ENCODE assay signal across 21 mouse cellular contexts in the genomic region with DNA sequence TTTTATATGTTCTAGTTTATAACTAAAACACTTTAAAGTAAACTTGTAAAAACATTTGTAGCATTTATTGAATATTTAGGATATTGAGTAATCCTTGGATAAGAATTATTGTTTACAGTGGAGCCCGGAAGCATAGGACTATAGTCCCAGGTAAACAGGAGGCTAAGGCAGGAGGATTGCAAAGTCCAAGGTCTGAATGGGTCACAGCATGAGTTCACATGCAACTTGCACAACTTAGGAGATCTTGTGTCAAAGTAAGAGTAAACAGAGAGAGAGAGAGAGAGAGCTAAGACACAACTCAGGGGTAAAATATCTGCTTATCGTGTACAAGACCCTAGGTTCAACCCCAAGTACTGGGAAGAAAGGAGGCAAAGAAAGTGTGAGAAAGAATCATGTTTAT. TPM values are rescaled to one million over a fixed set of nuclear protein-coding genes. Genes with fewer than 3 reads are reported as not detected.
DNase-seq lines count a peak whose midpoint lies in the region; ATAC-seq and TF ChIP-seq lines count a peak whose summit lies in the region.
"Had no signal": no experiment of that assay in that cellular context is flagged by ENCODE, and none has a peak within 500 bp of the region (broad histone marks: within the 10 kb centered on the region; RNA-seq: fewer than 3 reads in every experiment).

No protein-coding gene starts in this region.

- H3K9ac ChIP-seq in liver, embryonic 12.5 days = no peak overlapping the region
- no peak overlapping the region for H3K9ac ChIP-seq in liver, embryonic 16.5 days (ENCODE audit: low read depth, low read length)
- no peak overlapping the region for H3K9ac ChIP-seq in stomach, postnatal 0 days (ENCODE audit: low read length)
- H3K9ac ChIP-seq: forebrain, embryonic 13.5 days; forebrain, postnatal 0 days; heart, embryonic 15.5 days had no signal

- no peaks in the 10 kb centered on the region for H3K4me1 ChIP-seq in liver, embryonic 12.5 days
- H3K4me1 ChIP-seq in liver, embryonic 16.5 days (ENCODE audit: control insufficient read depth, low read depth, low read length) = no peaks in the 10 kb centered on the region
- no peaks in the 10 kb centered on the region for H3K4me1 ChIP-seq in stomach, postnatal 0 days (replicated peaks; ENCODE audit: control insufficient read depth, insufficient read depth)
- H3K4me1 ChIP-seq: embryonic facial prominence, embryonic 10.5 days; forebrain, embryonic 13.5 days; heart, embryonic 15.5 days had no signal

- H3K9me3 ChIP-seq in liver, embryonic 12.5 days (replicated peaks) = no peaks in the 10 kb centered on the region
- H3K9me3 ChIP-seq in liver, embryonic 16.5 days (replicated peaks; ENCODE audit: control insufficient read depth, low read length) = no peaks in the 10 kb centered on the region
- H3K9me3 ChIP-seq in stomach, postnatal 0 days (ENCODE audit: control insufficient read depth, low read length) = no peaks in the 10 kb centered on the region
- H3K9me3 ChIP-seq: embryonic facial prominence, embryonic 10.5 days; forebrain, embryonic 13.5 days; heart, embryonic 15.5 days had no signal

- TF ChIP-seq EP300 in stomach, postnatal 0 days (optimal IDR thresholded peaks at IDR 0.05) = no peak

- no peak for DNase-seq in liver
- DNase-seq in stomach, postnatal 0 days (ENCODE audit: low spot score) = no peak
- no peak for DNase-seq in thymus, postnatal 0 days (ENCODE audit: low spot score)
- DNase-seq in spleen, postnatal 10 days (ENCODE audit: low spot score in 2 of 2) = no peak
- DNase-seq: adrenal gland, postnatal 10 days; cerebellum, adult 11-12 months; cerebellum, adult 9-11 months; forebrain, postnatal 0 days; gastrocnemius, postnatal 14 days; heart, adult 2 months; heart, postnatal 14 days had no signal

- H3K4me2 ChIP-seq in liver, embryonic 12.5 days = no peak overlapping the region
- H3K4me2 ChIP-seq in liver, embryonic 16.5 days (ENCODE audit: low read depth, low read length) = no peak overlapping the region
- no peak overlapping the region for H3K4me2 ChIP-seq in stomach, postnatal 0 days (replicated peaks; ENCODE audit: low read depth)
- H3K4me2 ChIP-seq: forebrain, embryonic 13.5 days; heart, embryonic 11.5 days; heart, embryonic 15.5 days had no signal

- H3K27me3 ChIP-seq in liver, embryonic 12.5 days (replicated peaks) = no peaks in the 10 kb centered on the region
- H3K27me3 ChIP-seq in liver, embryonic 16.5 days (ENCODE audit: control insufficient read depth, insufficient read depth, low read depth, low read length) = no peaks in the 10 kb centered on the region
- H3K27me3 ChIP-seq in stomach, postnatal 0 days (ENCODE audit: control insufficient read depth, insufficient read depth, low read length) = no peaks in the 10 kb centered on the region
- H3K27me3 ChIP-seq: forebrain, embryonic 13.5 days; heart, embryonic 15.5 days had no signal

- ATAC-seq in liver, embryonic 12.5 days = peak; percentile 51; the same call in 1 of the 2 replicates
- ATAC-seq in liver, embryonic 16.5 days (ENCODE audit: low read depth) = peak; percentile 84
- ATAC-seq in stomach, postnatal 0 days (ENCODE audit: low FRiP score, low TSS enrichment) = peak; percentile 71; the same call in 1 of the 2 replicates
- ATAC-seq in megakaryocyte progenitor cell, adult 5-6 weeks (replicated peaks; ENCODE audit: poor library complexity) = no peak
- ATAC-seq: forebrain, embryonic 13.5 days; forebrain, postnatal 0 days had no signal

- WGBS in liver, embryonic 12.5 days (ENCODE audit: insufficient replicate concordance) = 65% methylated on average over 2 of the region's 2 CpGs
- WGBS in liver, embryonic 16.5 days (ENCODE audit: insufficient replicate concordance) = 71% methylated on average over 2 of the region's 2 CpGs
- WGBS in stomach, postnatal 0 days = 41% methylated on average over 2 of the region's 2 CpGs

- H3K36me3 ChIP-seq in liver, embryonic 12.5 days = no peaks in the 10 kb centered on the region
- no peaks in the 10 kb centered on the region for H3K36me3 ChIP-seq in liver, embryonic 16.5 days (ENCODE audit: control insufficient read depth, insufficient read depth)
- H3K36me3 ChIP-seq in stomach, postnatal 0 days (ENCODE audit: control insufficient read depth, insufficient read depth, low read length) = no peaks in the 10 kb centered on the region
- H3K36me3 ChIP-seq: embryonic facial prominence, embryonic 10.5 days; heart, embryonic 15.5 days had no signal

- no peak for TF ChIP-seq CTCF in stomach, postnatal 0 days (IDR thresholded peaks at IDR 0.05; ENCODE audit: low read depth)

- H3K4me3 ChIP-seq in liver, embryonic 12.5 days = no peak overlapping the region
- H3K4me3 ChIP-seq in liver, embryonic 16.5 days (ENCODE audit: low read depth, low read length) = no peak overlapping the region
- H3K4me3 ChIP-seq in stomach, postnatal 0 days (ENCODE audit: low read depth, low read length) = no peak overlapping the region
- H3K4me3 ChIP-seq: embryonic facial prominence, embryonic 10.5 days; forebrain, embryonic 13.5 days; heart, adult 2 months; heart, embryonic 15.5 days had no signal

- H3K27ac ChIP-seq in liver, embryonic 12.5 days = no peak overlapping the region
- H3K27ac ChIP-seq in liver, embryonic 16.5 days (ENCODE audit: low read length) = no peak overlapping the region
- no peak overlapping the region for H3K27ac ChIP-seq in stomach, postnatal 0 days (replicated peaks)
- H3K27ac ChIP-seq: embryonic facial prominence, embryonic 10.5 days; forebrain, embryonic 13.5 days; heart, adult 2 months; heart, embryonic 15.5 days had no signal

RNA-seq across cellular contexts. Expression of a gene that starts 9.7 kb away (rescaled TPM):
- polyA plus RNA-seq in liver, embryonic 12.5 days (2016; fragmentation: Nextera tagmentation; extraction: Ambion mirVana) = 0.77 and 1.3 TPM in 2 replicates
- 0.47 and 0.49 TPM in 2 replicates for polyA plus RNA-seq in liver, embryonic 16.5 days (2015; fragmentation: Nextera tagmentation; extraction: Ambion mirVana)
- 0.30 and 0.42 TPM in 2 replicates for polyA plus RNA-seq in stomach, postnatal 0 days (2015; fragmentation: Nextera tagmentation; extraction: Ambion mirVana)
- not detected in 2 replicates for total RNA-seq in megakaryocyte progenitor cell, adult 5-6 weeks (2015)
- not detected in 2 replicates for total RNA-seq in megakaryocyte progenitor cell, adult 5-6 weeks (2017)
- polyA plus RNA-seq in thymus, postnatal 0 days (2015; fragmentation: Nextera tagmentation; extraction: Ambion mirVana) = 0.36 and 0.52 TPM in 2 replicates
- total RNA-seq: adrenal gland, postnatal 10 days; gastrocnemius, adult 18-20 months; gastrocnemius, postnatal 14 days; heart, adult 2 months; heart, postnatal 14 days; hematopoietic stem cell, adult 5-6 weeks; MEL had no signal
- polyA plus RNA-seq: heart, adult 2 months had no signal

RNA-seq across cellular contexts. Expression of a gene that starts 32.9 kb away (rescaled TPM):
- 9.7 and 9.8 TPM in 2 replicates for polyA plus RNA-seq in liver, embryonic 12.5 days (2016; fragmentation: Nextera tagmentation; extraction: Ambion mirVana)
- polyA plus RNA-seq in liver, embryonic 16.5 days (2015; fragmentation: Nextera tagmentation; extraction: Ambion mirVana) = 3.6 and 4.0 TPM in 2 replicates
- 9.1 and 10.0 TPM in 2 replicates for polyA plus RNA-seq in stomach, postnatal 0 days (2015; fragmentation: Nextera tagmentation; extraction: Ambion mirVana)
- 5.9 and 9.1 TPM in 2 replicates for total RNA-seq in megakaryocyte progenitor cell, adult 5-6 weeks (2015)
- total RNA-seq in megakaryocyte progenitor cell, adult 5-6 weeks (2017) = 6.6 and 9.1 TPM in 2 replicates
- 3.2 and 4.9 TPM in 2 replicates for polyA plus RNA-seq in thymus, postnatal 0 days (2015; fragmentation: Nextera tagmentation; extraction: Ambion mirVana)
- total RNA-seq: MEL had no signal

RNA-seq across cellular contexts. Expression of a gene that starts 41.9 kb away (rescaled TPM):
- 230 and 231 TPM in 2 replicates for polyA plus RNA-seq in liver, embryonic 12.5 days (2016; fragmentation: Nextera tagmentation; extraction: Ambion mirVana)
- polyA plus RNA-seq in liver, embryonic 16.5 days (2015; fragmentation: Nextera tagmentation; extraction: Ambion mirVana) = 120 and 140 TPM in 2 replicates
- 18.6 and 21.6 TPM in 2 replicates for polyA plus RNA-seq in stomach, postnatal 0 days (2015; fragmentation: Nextera tagmentation; extraction: Ambion mirVana)
- 14.9 and 27.3 TPM in 2 replicates for total RNA-seq in megakaryocyte progenitor cell, adult 5-6 weeks (2015)
- 11.3 and 14.8 TPM in 2 replicates for total RNA-seq in megakaryocyte progenitor cell, adult 5-6 weeks (2017)
- polyA plus RNA-seq in thymus, postnatal 0 days (2015; fragmentation: Nextera tagmentation; extraction: Ambion mirVana) = 28.1 and 30.0 TPM in 2 replicates
